Mouse (Mus musculus) lung, embryonic 16.5 days (tissue): ENCODE results near the gene Tnnt3. TPM values are rescaled to one million over a fixed set of nuclear protein-coding genes. Genes with fewer than 3 reads are reported as not detected.
A peak's percentile ranks its signal among the peaks of the same experiment; 100 is the strongest.

Experiments used
- ATAC-seq: fragments of 200-750 bp; cut with Nextera tagmentation; 2 replicates; pipeline ENCODE4 v1.8.0; 2017; ENCODE audit warnings: low read depth, mild to moderate bottlenecking, moderate library complexity
- H3K27ac ChIP-seq: fragments of 300-500 bp; sonication (generic); 2 replicates; pipeline ENCODE4 v1.5.1; 2014; ENCODE audit warnings: mild to moderate bottlenecking, control low read depth, low read length
- H3K27me3 ChIP-seq: fragments of 300-500 bp; sonication (generic); 2 replicates; pipeline ENCODE4 v1.6.1; 2014; ENCODE audit warnings: low read depth, low read length, mixed read lengths; ENCODE audit not compliant: control insufficient read depth, insufficient read depth
- H3K36me3 ChIP-seq: fragments of 300-500 bp; sonication (generic); 2 replicates; pipeline ENCODE4 v1.6.1; 2014; ENCODE audit warnings: low read length; ENCODE audit not compliant: control insufficient read depth, insufficient read depth
- H3K4me1 ChIP-seq: fragments of 300-500 bp; sonication (generic); replicated peaks from 2 replicates; pipeline ENCODE4 v1.6.1; 2014; ENCODE audit warnings: low read length, mixed read lengths; ENCODE audit not compliant: control insufficient read depth, insufficient read depth
- H3K4me2 ChIP-seq: fragments of 300-500 bp; sonication (generic); 2 replicates; pipeline ENCODE4 v1.6.1; 2014; ENCODE audit warnings: low read depth, low read length, control low read depth
- H3K4me3 ChIP-seq: fragments of 300-500 bp; sonication (generic); 2 replicates; pipeline ENCODE4 v1.5.1; 2014; ENCODE audit warnings: mild to moderate bottlenecking, low read length, control low read depth
- H3K9ac ChIP-seq: fragments of 300-500 bp; sonication (generic); 2 replicates; pipeline ENCODE4 v1.6.1; 2014; ENCODE audit warnings: low read length, control low read depth
- H3K9me3 ChIP-seq: fragments of 300-500 bp; sonication (generic); 2 replicates; pipeline ENCODE4 v1.6.1; 2016; ENCODE audit warnings: low read length; ENCODE audit not compliant: control insufficient read depth
- WGBS: fragments of 180-500 bp; shearing (Covaris S2); extraction: QIAGEN DNeasy Blood & Tissue Kit; methylation state at CpG from one replicate; pipeline ENCODE4 v1.1.7; 2014; 5-methylcytosine and 5-hydroxymethylcytosine counted together
- polyA plus RNA-seq: library from polyadenylated mRNA; unstranded; fragments of >200 nt; fragmentation: Nextera tagmentation; extraction: Ambion mirVana; gene quantifications from 2 replicates; pipeline ENCODE4 v1.2.1, GENCODE M21; 2015

Tnnt3 gene
- polyA plus RNA-seq, 1 experiment from 2014 or later, result 17.9 TPM

DNA sequence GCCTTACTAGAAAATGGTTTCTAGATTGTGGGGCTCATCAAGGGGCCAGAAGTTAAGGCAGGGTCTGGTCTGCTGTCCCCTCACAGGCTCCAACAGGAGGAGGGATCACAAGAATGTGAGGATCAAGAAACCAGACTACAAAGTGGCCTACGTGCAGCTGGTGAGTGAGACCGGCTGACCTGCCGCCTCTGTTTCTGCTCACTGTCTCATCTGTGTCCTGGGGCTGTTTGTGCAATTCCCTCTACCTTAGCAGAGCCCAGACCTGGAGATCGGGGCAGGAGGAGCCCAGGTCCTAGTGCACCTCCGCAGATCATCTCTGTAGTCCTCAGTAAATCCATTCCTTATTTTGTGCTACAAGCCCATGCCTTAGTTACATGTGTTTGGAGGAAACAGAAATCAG, 38.5 kb downstream of the Tnnt3 start:
- no peak for ATAC-seq
- no peak overlapping the region for H3K4me2 ChIP-seq
- H3K4me1 ChIP-seq, result peaks cover 54% of the 10 kb centered on the region
- 69% methylated on average over 5 of the region's 5 CpGs for WGBS
- no peak overlapping the region for H3K27ac ChIP-seq
- H3K9ac ChIP-seq, result no peak overlapping the region
- H3K36me3 ChIP-seq, result peaks cover 6% of the 10 kb centered on the region
- H3K27me3 ChIP-seq, result no peaks in the 10 kb centered on the region
- H3K4me3 ChIP-seq, result no peak overlapping the region
- H3K9me3 ChIP-seq, result no peaks in the 10 kb centered on the region

DNA sequence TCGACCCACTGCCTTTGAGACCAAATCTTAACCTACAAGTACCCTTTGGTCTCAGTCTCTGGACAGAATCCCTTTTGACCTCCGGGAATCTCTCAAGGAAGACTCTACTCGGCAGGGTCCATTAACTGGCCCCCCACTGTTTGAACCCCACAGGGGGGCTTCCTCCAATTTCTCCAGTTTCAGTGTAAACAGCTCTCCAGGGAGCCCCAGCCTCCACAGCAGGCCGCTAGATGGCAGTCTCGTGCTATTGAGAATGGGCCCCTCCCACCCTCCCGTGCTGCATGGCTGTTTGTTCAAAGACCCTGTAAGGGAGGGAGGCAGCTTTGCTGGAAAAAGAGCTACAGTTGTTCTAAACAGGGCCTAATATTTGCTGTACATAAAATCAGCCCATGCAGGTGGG, 39.2 kb downstream of the Tnnt3 start:
- peaks cover 56% of the 10 kb centered on the region for H3K4me1 ChIP-seq
- H3K27ac ChIP-seq, result peak overlapping the region; percentile 82
- WGBS, result 12% methylated on average over 6 of the region's 6 CpGs
- H3K27me3 ChIP-seq, result no peaks in the 10 kb centered on the region
- peaks cover 6% of the 10 kb centered on the region for H3K36me3 ChIP-seq
- H3K9ac ChIP-seq, result peak overlapping the region; percentile 45
- no peaks in the 10 kb centered on the region for H3K9me3 ChIP-seq
- H3K4me3 ChIP-seq, result no peak overlapping the region
- no peak overlapping the region for H3K4me2 ChIP-seq
- ATAC-seq, result peak; percentile 62

DNA sequence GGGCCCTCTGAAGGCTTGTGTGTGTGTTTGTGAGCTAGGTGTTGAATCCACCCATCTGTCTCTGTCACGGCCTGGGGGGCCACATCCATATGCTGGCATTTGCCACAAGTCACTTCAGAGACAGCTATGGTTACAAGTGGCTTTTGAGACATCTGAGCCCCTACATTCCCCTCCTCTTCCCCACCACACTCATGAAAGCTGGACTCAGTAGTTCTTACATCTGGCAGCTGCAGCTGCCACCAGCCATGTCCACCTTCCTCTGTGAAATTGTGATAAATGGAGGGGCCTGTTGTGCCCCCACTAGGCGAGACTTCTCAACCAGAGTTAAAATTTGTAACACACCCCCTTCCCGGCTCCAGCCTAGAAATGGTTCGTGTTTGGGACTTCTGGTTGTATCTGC, 39.7 kb downstream of the Tnnt3 start:
- Histone ChIP-seq H3K9ac (peak overlapping the region; percentile 45), H3K27ac (peak overlapping the region; percentile 82), H3K9me3 (no peaks in the 10 kb centered on the region), H3K4me3 (no peak overlapping the region), H3K27me3 (no peaks in the 10 kb centered on the region), H3K4me1 (peaks cover 58% of the 10 kb centered on the region), H3K36me3 (peaks cover 6% of the 10 kb centered on the region), H3K4me2 (no peak overlapping the region)
- 20% methylated on average over 4 of the region's 4 CpGs for WGBS
- ATAC-seq, result no peak

- Histone ChIP-seq H3K4me2 (no peak overlapping the region), H3K27ac (peak overlapping the region; percentile 82), H3K4me3 (no peak overlapping the region), H3K36me3 (peaks cover 6% of the 10 kb centered on the region), H3K4me1 (peaks cover 54% of the 10 kb centered on the region), H3K9me3 (no peaks in the 10 kb centered on the region), H3K9ac (peak overlapping the region; percentile 45), H3K27me3 (no peaks in the 10 kb centered on the region)
- 20% methylated on average over 6 of the region's 6 CpGs for WGBS
- ATAC-seq, result no peak
These were observed 40.1 kb downstream of the Tnnt3 start for GRCm38 (mm10) chr7:142538766-142539165.

GRCm38 (mm10) chr7:142539828-142540227, 41.2 kb downstream of the Tnnt3 start:
- Histone ChIP-seq H3K4me2 (no peak overlapping the region), H3K27me3 (no peaks in the 10 kb centered on the region), H3K27ac (peak overlapping the region; percentile 82), H3K36me3 (peaks cover 6% of the 10 kb centered on the region), H3K9me3 (no peaks in the 10 kb centered on the region), H3K4me3 (no peak overlapping the region), H3K4me1 (peaks cover 44% of the 10 kb centered on the region), H3K9ac (peak overlapping the region; percentile 29; the same call in 1 of the 2 replicates)
- 47% methylated on average over 8 of the region's 8 CpGs for WGBS
- no peak for ATAC-seq

GRCm38 (mm10) chr7:142542771-142543303, 44.2 kb downstream of the Tnnt3 start:
- H3K27ac ChIP-seq, result peak overlapping the region; percentile 11; the same call in 1 of the 2 replicates
- H3K9ac ChIP-seq, result peak overlapping the region; percentile 16; the same call in 1 of the 2 replicates
- WGBS, result 11% methylated on average over 11 of the region's 11 CpGs
- no peaks in the 10 kb centered on the region for H3K9me3 ChIP-seq
- no peak overlapping the region for H3K4me3 ChIP-seq
- H3K36me3 ChIP-seq, result peaks cover 3% of the 10 kb centered on the region; the same call in 1 of the 2 replicates
- H3K4me1 ChIP-seq, result peaks cover 36% of the 10 kb centered on the region
- H3K27me3 ChIP-seq, result no peaks in the 10 kb centered on the region
- ATAC-seq, result peak; percentile 46; the same call in 1 of the 2 replicates
- no peak overlapping the region for H3K4me2 ChIP-seq

DNA sequence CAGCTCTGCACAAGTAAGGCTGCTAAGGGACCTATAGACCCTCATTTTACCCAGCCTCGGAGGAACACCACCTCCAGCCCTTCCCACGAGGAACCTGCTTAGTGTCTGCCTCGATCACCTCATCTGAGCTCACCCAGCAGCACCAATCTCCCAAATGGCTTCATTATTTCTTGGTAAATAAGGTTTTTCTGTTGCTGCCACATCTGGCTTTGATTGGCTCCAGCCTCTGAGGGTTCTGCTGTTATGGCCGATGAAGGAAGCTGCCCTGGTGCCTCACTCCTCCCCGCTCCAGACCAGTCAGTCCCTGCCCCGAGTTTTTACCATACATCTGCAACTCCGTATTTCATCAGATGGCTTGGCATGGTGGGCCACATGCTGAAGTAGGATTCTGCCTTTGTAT, 47.3 kb downstream of the Tnnt3 start:
- WGBS, result 77% methylated on average over 7 of the region's 7 CpGs
- Histone ChIP-seq H3K9me3 (no peaks in the 10 kb centered on the region), H3K27me3 (no peaks in the 10 kb centered on the region), H3K9ac (no peak overlapping the region), H3K4me1 (peaks cover 17% of the 10 kb centered on the region), H3K36me3 (peaks cover 3% of the 10 kb centered on the region; the same call in 1 of the 2 replicates), H3K4me2 (no peak overlapping the region), H3K27ac (no peak overlapping the region), H3K4me3 (no peak overlapping the region)
- ATAC-seq, result no peak

- Histone ChIP-seq H3K4me1 (peaks cover 17% of the 10 kb centered on the region), H3K9ac (no peak overlapping the region)
These were observed 49.2 kb downstream of the Tnnt3 start for GRCm38 (mm10) chr7:142547874-142548273.

DNA sequence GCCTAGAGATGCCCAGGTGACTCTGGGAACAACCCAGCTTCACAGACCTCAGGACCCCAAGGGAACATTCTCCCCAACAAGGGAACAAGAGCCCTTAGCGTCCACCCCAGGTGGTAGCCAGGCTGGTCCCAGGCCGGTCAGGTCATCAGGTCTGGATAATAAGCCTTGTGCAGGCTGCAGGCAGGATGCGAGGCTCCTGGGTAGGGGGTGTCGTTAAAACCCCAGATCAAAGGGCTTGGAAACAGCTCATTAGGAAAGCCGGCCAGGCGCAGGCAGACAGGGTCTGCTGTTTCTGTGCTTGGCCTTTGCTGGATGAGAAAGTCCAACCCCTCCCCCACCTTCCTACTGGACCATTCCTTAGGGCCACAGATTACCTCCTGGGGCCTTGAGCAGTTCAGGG, 50.1 kb downstream of the Tnnt3 start:
- H3K9ac ChIP-seq, result no peak overlapping the region
- peaks cover 21% of the 10 kb centered on the region for H3K4me1 ChIP-seq
- H3K27ac ChIP-seq, result no peak overlapping the region
- WGBS, result 41% methylated on average over 6 of the region's 6 CpGs
- H3K36me3 ChIP-seq, result no peaks in the 10 kb centered on the region
- no peaks in the 10 kb centered on the region for H3K27me3 ChIP-seq
- H3K4me3 ChIP-seq, result no peak overlapping the region
- H3K9me3 ChIP-seq, result no peaks in the 10 kb centered on the region
- no peak for ATAC-seq
- no peak overlapping the region for H3K4me2 ChIP-seq

More at GRCm38 (mm10) chr7:142547874-142548273, 49.2 kb downstream of the Tnnt3 start:
- H3K4me2 ChIP-seq, result no peak overlapping the region
- no peak overlapping the region for H3K4me3 ChIP-seq
- H3K27me3 ChIP-seq, result no peaks in the 10 kb centered on the region
- H3K36me3 ChIP-seq, result no peaks in the 10 kb centered on the region
- H3K27ac ChIP-seq, result peak overlapping the region; percentile 21; the same call in 1 of the 2 replicates
- WGBS, result 23% methylated on average over 2 of the region's 2 CpGs
- no peak for ATAC-seq
- H3K9me3 ChIP-seq, result no peaks in the 10 kb centered on the region
